Mouse (Mus musculus) lung, postnatal 10 days (tissue): ENCODE measurements around the gene Trpt1.
"Not testable (repeated sequence)": the region's sequence is repeated elsewhere in the genome, so short reads cannot be mapped to it uniquely, and the experiment has no call there.

Experiments used
- DNase-seq: peaks from one replicate; pipeline ENCODE4 v3.0.0; 2021

The Trpt1 gene

GRCm38 (mm10) chr19:6975537-6976521 is 20.1 kb upstream of the Trpt1 start, which contains the start of gene Plcb3:
Gene Plcb3, minus strand, starts transcription at chr19:6976470.
- DNase-seq = peak; percentile 83

- no peak for DNase-seq
Measured at GRCm38 (mm10) chr19:6977759-6978638, 17.9 kb upstream of the Trpt1 start.

- no peak for DNase-seq
Measured at GRCm38 (mm10) chr19:6978639-6978974, 17.3 kb upstream of the Trpt1 start.

DNA sequence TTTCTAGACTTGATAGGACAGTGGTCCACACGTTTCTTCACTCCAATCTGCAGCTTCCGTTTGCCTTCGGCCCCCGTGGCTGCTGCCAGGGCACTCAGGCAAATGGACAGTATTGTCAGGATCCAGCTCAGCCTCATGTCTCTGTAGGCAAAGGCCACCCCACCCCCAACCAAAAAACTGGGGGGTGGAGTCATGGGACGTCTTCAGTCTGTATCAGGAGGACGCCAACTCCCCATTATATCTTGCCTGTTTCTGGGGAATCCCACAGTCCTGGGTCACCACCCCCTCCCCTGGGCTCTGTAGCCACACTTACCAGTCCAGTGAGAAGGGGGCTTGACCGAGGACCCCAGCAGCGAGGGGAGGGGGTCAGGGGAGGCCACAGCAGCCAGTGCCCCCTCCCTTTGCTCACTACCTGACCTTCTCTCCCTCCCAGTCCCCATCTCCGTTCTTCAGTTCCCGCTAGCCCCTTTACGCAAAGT is 16.9 kb upstream of the Trpt1 start:
- DNase-seq = no peak

- DNase-seq = peak; percentile 100
Measured at GRCm38 (mm10) chr19:6979486-6980380, 16.2 kb upstream of the Trpt1 start.

GRCm38 (mm10) chr19:6980381-6981093 is 15.4 kb upstream of the Trpt1 start, which contains the start of gene Fkbp2:
Gene Fkbp2, minus strand, starts transcription at chr19:6980501.
- peak; percentile 99 for DNase-seq

DNA sequence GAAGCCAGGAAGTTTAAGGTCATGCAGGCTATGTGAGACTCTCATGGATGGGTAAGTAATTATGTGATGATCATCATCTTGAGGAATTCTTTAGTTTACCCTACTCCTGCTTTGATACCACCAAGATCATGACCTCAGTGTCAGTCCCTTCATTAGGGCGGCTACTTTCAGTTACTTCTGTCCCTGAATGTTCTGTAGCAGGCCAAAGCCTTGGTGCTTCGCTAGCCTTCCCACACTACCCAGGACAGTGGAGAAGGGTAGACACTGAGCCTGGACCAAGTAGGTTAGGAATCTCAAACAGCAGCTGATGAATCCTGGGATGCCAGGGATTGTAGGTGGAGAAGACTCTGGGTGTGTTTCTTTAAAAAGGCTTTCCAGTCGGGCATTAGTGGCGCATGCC is 14.5 kb upstream of the Trpt1 start:
- no peak for DNase-seq

DNA sequence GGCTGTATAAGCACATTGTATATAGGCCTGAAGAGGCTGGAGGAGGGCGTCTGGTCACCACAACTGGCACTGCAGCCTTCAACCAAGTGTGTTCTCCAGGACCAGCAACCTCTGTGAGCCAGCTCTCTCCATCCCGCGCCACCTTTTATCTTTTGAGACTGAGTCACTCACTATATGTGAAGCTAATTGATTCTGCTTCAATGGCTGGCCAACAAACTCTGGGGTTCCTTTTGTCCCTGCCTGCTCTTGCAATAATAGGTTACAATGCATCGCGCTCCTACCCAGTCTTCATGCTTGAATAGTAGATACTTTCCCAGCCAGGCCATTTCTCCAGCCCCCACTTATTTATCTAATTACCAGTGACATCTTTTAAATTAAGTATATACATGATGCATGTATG is 12.3 kb upstream of the Trpt1 start:
- no peak for DNase-seq

DNA sequence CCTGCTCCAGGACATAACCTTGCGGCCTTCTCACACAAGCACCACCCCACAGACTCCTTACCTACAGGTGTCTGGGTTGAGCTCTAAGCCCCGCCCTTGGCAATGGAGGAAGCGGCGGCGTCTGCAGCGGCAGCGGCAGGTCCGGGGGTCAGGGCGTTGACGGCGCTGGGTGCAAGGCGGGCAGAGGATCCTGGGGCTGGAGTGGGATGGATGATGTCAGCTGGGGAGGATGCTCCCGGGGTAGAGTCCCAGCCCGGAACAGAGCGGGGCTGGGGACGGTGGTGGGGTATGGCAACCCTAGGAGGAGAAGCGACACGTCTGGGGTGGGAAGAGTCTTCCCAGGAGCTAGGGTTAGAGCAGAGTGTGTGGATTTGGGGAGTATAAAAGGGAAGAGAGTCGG is 10.6 kb upstream of the Trpt1 start:
- DNase-seq = no peak

GRCm38 (mm10) chr19:6985951-6986708 is 9.8 kb upstream of the Trpt1 start:
- no peak for DNase-seq

- DNase-seq = peak; percentile 64
Measured at GRCm38 (mm10) chr19:6987061-6987903, 8.6 kb upstream of the Trpt1 start, which contains the start of gene Vegfb. Gene Vegfb, minus strand, starts transcription at chr19:6987651.

GRCm38 (mm10) chr19:6987904-6988285 is 8.0 kb upstream of the Trpt1 start:
- DNase-seq = no peak

- no peak for DNase-seq
Measured at GRCm38 (mm10) chr19:6989251-6989650, 6.7 kb upstream of the Trpt1 start.

- DNase-seq = no peak
Measured at GRCm38 (mm10) chr19:6990712-6991111, 5.2 kb upstream of the Trpt1 start.

GRCm38 (mm10) chr19:6991166-6991565 is 4.8 kb upstream of the Trpt1 start:
- DNase-seq = not testable (repeated sequence)

GRCm38 (mm10) chr19:6992011-6992858 is 3.7 kb upstream of the Trpt1 start, which contains the start of gene Dnajc4:
Gene Dnajc4, minus strand, starts transcription at chr19:6992572.
- DNase-seq = peak; percentile 99

- peak; percentile 1 for DNase-seq
Measured at GRCm38 (mm10) chr19:6993011-6993770, 2.7 kb upstream of the Trpt1 start.

DNA sequence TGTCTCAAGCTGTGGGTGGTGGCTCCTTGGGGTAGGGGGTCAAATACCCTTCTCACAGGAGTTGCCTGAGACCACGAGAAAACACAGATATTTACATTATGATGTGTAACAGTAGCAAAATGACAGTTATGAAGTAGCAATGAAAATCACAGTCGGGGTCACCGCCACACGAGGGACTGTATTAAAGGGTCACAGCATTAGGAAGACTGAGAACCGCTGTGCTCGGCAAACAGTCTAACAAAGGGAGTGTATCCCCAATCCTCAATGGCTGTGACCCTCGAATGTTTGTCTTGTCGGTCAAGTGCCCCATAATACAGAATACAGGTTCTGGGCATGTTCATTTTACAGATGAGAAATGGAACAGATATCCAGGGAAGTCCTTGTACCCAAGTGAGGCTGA is 1.9 kb upstream of the Trpt1 start:
- no peak for DNase-seq
